Mouse (Mus musculus) ES-E14 (cell line): ENCODE results near the gene Plac1.

Source experiments
- CHD2 ChIP-seq: IDR thresholded peaks from 2 replicates; pipeline ENCODE4 v1.6.1; 2014; ENCODE audit warnings: mild to moderate bottlenecking, low read depth, low read length, inconsistent platforms
- HCFC1 ChIP-seq: IDR thresholded peaks from 2 replicates; pipeline ENCODE4 v1.6.1; 2012; ENCODE audit warnings: low read length, inconsistent platforms, borderline replicate concordance; ENCODE audit not compliant: insufficient read depth
- MAFK ChIP-seq: IDR thresholded peaks from 2 replicates; pipeline ENCODE4 v1.6.1; 2014; ENCODE audit warnings: mild to moderate bottlenecking, low read depth, low read length, inconsistent platforms; ENCODE audit not compliant: insufficient read depth
- ZC3H11A ChIP-seq: IDR thresholded peaks from 2 replicates; pipeline ENCODE4 v1.6.1; 2012; ENCODE audit warnings: low read depth, mild to moderate bottlenecking, inconsistent platforms, low read length, borderline replicate concordance
- ZNF384 ChIP-seq: IDR thresholded peaks from 2 replicates; pipeline ENCODE4 v1.6.1; 2012; ENCODE audit warnings: low read depth, low read length, inconsistent platforms

DNA sequence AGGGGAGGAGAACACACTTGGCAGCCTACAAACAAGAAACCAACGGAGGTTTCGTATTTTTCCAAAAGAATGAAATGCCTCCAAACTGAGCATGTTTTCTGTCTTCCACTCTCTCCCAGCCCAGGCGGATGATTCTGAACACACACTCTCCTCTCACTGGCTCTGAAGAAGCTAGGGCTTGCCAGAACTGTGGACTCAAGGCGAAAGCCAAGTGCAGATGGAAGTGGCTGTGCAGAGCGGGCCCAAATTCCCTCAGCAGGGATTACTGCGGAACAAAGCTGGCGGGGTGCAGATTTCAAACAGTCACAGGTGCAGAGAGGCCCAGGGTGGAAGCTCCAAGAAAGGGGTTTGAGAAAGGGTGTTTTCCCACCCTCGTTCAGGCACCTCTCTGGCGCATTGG, 19.1 kb downstream of the Plac1 start:
- TF ChIP-seq ZC3H11A = no peak
- no peak for TF ChIP-seq CHD2
- no peak for TF ChIP-seq ZNF384
- TF ChIP-seq MAFK = no peak
- TF ChIP-seq HCFC1 = no peak
